Mouse (Mus musculus): ENCODE measurements around the gene Tmem114.

Tmem114 gene

DNA sequence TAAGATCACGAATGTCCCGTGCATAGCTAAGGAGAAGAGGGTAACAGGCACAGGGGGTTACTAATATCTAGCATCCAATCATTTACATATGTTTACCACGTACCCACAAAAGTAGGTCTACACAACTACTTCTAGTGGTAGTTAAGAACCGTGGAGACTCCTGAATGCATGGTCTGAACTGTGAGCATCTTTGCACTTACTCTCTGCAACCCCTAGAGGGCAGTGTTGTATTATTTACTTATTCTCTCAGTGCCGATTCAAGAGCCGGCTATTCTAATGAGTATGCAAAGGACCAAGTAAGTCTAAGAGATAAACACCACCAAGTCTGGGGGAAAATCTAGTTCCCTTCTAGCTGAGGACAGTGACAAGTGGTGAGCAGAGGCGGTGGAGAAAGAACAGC, 12.7 kb downstream of the Tmem114 start:
- in situ Hi-C loops (cut with MseI, MboI): loop anchor here (5.0 to 10.0 kb wide), 3 partner anchors 80 to 260 kb away; partner anchors contain the start of gene Carhsp1 (in 1 of the 2)

DNA sequence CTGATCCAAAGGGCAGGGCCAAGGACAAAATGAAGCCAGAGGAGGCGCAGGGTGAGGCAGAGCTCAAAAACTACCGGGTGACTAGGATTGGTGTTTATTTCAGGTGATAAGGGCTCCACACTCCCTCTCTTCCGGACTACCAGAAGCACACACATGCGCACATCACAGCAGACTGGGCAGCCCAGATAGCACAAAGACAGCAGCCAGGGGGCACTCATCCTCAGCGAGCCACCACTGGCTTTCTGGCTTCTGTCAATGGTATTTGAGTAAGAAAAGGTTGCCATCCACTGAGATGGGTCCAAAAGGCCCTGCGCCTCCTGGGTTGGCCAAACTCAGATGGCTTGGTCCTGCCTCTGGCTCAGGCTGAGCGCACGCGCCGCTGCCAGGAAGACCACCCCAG, 15.7 kb downstream of the Tmem114 start:
- in situ Hi-C loops (cut with MseI, MboI): loop anchor here in 1 of 2 experiments (5.0 kb wide), 1 partner anchor 263 kb away; the partner anchor contains the start of gene Carhsp1

DNA sequence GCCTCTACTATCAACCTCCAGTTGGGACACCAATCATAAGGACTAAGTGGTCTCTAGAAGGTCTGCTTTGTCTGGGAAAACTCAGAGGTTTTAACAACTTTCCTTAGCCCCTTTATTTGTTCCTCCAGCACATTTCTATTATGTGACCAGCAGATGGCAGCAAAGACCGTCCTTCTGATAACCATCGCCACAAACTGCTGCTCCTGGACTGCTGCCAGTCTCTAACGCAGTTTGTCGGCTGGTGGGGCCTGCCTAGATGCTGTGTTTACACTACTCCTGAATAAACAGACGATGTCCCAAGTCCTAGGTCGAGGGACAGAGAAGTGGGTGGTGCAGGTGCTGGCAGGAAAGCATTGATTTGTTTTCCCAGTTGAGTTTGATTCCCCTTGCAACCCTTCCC, 18.2 kb downstream of the Tmem114 start:
- in situ Hi-C loops (cut with MseI, MboI): loop anchor here in 1 of 2 experiments (5.0 kb wide), 1 partner anchor 266 kb away; the partner anchor contains the start of gene Carhsp1

DNA sequence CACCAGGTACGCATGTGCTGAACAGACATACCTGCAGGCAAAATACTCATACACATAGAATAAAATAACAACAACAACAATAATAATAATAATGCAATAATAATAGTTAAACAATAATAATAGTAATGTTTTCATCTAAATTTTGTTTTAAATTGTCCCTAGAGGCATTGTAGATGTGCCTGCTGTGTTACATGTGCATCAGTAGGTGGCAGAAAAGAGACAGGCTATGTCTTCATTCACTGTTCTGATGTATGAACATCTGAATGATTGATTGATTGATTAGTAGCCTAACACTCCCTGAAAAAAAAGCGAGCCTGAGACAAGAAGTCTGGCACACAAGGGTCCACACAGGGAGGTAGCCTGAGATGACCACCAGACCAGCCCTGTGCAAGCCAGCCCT, 22.3 kb downstream of the Tmem114 start:
- in situ Hi-C loops (cut with MseI, MboI): no loop called here

DNA sequence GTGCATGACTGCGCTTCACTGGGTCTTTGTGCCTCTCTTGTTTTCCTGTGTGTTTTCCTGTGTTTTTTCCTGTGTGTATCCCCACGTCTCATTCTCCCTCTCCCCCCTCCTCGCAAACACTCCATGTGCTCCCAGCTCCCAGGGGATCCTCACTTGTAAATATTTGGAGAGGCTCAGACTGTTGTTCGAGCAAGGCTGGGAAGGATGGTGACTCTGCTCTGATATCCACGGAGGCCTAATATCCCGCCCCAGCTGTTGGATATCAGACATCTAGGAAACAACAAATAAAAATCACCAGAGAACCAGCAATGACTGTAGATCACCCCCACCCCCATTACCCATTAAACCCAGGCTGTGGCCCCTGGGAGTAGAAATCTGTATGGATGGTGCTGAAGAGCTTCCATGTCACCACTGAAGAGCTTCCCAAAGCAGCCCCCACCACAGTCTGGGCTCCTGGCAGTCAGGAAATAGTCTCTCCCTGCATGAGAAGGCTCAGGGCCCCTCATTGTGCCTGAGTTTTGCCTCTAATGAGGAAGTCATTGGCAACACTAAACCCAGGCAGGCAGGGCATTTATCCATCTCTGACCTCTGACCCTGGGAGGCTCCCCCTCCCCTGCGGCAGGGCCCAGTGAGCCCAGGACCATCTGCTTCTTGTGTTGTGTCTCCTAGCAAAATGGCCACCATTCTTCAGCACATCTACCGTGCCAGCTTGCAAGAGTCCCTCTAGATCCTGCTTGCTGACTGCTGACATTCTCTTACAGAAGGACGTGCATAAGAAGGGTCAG, 23.6 kb downstream of the Tmem114 start:
- in situ Hi-C loops (cut with MseI, MboI): no loop called here

DNA sequence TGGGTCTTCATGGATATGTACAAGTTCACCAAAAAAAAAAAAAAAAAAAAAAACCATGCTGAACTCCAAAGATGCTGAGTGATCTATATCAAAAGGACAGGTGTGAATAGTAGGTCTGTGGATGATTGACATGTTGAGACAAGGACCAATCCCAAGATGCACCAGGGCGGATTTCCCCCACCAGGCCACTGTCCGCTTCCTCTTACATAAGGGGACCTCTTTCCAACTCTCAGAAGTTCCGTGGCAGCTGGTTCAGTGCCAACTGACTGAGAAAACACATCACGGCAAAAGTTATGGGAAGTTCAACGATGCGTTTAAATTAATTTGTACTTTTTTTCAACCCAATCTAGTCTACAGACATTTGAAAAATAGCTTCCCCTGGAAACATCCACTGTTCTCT, 25.1 kb downstream of the Tmem114 start:
- in situ Hi-C loops (cut with MseI, MboI): no loop called here

DNA sequence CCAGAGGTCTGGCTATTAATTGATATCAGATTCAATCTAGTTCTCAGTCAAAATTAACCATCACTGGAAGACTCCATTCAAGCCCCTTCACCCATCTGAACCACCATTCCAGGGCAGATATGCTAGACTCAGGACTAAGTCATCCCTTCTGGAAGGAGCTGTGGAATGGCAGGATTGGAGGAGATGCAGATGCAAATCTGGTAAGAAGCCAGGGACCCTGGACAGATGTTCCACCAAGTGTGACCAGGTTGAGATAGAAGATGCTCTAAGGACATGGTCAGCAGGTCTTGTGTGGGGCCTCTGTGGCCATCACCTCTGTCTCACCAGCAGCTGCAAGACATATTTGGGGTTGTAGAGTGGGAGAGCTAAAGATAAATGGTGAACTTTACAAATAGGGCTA, 30.0 kb downstream of the Tmem114 start:
- in situ Hi-C loops (cut with MseI, MboI): no loop called here

DNA sequence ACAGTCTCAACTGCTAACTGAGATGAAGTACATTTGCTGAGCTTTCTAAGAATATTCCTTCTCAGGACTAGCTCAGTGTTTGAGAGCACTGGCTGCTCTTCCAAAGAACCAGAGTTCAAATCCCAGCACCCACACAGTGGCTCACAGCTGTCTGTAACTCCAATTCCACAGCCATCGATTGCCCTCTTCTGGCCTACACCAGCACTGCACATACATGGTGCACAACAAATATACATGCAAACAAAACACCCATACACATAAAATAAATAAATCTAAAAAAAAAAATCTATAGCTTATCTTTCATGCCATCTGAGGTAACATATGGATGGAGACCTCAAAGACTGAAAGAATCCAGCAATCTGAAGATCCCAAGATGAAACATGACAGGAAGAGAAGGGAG, 36.4 kb downstream of the Tmem114 start:
- in situ Hi-C loops (cut with MseI, MboI): no loop called here

DNA sequence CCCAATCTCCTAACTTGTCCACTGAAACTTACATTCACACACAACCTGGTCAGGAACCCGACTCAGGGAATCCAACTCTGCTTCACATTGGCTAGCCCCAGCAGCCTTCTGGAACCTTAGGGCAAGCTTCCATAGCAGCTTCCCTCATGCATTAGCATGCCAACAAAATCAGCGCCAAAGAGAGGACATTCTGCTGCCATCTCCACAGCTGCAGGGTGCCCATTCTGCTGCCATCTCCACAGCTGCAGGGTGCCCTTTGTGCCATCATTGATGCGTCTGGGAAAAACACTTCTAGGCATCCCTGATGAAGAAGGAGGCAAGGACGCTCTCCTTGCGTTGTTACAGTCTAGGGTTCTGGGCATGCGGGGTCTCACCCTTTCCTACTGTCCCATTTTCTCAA, 38.5 kb downstream of the Tmem114 start:
- in situ Hi-C loops (cut with MseI, MboI): no loop called here

DNA sequence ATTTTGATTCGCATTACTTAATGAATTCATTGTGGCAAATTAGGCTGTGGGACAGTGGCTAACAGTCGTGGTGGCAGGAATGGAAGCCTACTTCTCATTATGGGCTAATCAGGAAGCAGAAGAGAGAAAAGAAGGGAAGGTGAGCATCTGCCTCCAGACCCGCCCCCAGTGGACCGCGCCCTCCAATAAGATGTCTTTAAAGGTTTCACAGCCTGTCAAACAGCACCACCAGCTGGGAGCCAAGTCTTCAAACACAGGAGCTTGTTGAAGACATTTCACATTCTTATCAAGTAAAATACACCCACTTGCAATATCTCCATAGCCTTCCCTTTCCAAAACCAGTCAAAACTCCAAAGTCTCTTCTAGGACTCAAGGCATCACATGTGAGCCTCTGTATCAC, 39.3 kb downstream of the Tmem114 start:
- in situ Hi-C loops (cut with MseI, MboI): no loop called here

DNA sequence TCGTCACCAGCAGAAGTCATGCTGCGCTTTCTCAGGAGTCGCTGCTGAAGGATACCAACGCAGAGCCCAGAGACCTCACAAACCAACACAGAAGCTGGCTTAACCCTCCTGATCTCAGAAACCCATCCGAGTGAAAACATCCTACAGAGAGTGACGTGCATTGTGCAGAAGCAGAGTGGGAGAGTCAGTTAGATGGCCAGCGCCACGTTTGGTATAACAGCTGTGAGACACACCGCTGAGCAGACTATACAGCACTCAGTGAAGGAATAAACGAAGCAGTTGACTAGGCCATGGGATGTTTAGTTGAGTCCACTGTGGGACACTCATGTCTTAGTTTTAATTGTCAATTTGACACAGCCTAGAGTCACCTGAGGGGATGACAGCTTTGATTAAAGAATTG, 40.2 kb downstream of the Tmem114 start:
- in situ Hi-C loops (cut with MseI, MboI): no loop called here

DNA sequence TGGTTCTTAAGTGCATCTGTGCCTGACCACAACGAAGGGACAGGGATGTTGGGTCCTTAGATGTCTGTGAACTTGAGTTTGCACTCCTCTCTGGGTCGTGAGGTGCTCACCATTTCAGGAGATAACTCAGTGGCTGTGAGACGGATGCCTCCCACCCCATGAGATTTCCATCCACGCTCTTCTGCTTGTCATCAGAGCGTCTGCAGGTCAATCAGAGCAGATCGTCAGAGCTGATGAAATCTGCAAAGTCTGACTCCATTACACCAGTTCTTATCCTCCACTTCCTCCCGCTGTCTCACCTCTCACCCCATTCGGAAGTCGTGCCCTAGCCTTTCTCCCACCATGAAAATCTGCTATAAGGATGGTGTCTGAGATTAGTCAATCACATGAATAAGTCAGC, 41.5 kb downstream of the Tmem114 start:
- in situ Hi-C loops (cut with MseI, MboI): no loop called here

DNA sequence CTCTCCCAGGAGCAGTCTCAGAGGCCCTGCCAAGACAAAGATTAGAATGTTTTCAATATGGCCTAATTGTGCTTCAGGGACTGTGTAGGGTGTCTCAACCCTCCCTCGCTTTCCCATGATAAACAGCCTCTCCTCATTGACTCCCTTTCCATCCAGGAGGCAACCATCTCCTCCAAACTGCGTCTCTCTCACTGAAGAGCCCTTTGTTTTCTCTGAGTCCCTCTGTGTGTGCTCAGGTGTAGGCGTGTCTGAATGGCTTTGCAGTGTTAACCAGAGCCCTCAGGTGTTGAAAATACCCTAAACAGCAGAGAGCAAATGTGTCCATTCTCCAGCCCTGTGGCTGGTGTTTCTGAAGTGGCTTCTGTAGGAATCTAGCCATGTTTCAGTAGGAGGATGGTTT, 61.9 kb downstream of the Tmem114 start:
- in situ Hi-C loops (cut with MseI, MboI): no loop called here
